Mouse (Mus musculus): ENCODE measurements around the gene Tesmin.

Gene Tesmin

GRCm38 (mm10) chr19:3388629-3389057 is at the start of gene Tesmin:
Gene Tesmin (plus strand): TSS chr19:3388857.
- DNase-seq, result peak; percentile 42

- no peak for DNase-seq
These were observed 49.5 kb upstream of the Tesmin start for GRCm38 (mm10) chr19:3339187-3339586.

- DNase-seq, result no peak
These were observed 47.6 kb upstream of the Tesmin start for GRCm38 (mm10) chr19:3341021-3341420.

- DNase-seq, result no peak
These were observed 44.7 kb upstream of the Tesmin start for GRCm38 (mm10) chr19:3343929-3344328.

GRCm38 (mm10) chr19:3344636-3345544 is 43.8 kb upstream of the Tesmin start:
- no peak for DNase-seq

- DNase-seq, result no peak
These were observed 40.9 kb upstream of the Tesmin start for GRCm38 (mm10) chr19:3347784-3348183.

- DNase-seq, result no peak
These were observed 35.1 kb upstream of the Tesmin start for GRCm38 (mm10) chr19:3353415-3354111.

GRCm38 (mm10) chr19:3355096-3355495 is 33.6 kb upstream of the Tesmin start:
- DNase-seq, result no peak

- no peak for DNase-seq
These were observed 32.1 kb upstream of the Tesmin start for GRCm38 (mm10) chr19:3356516-3356915.

GRCm38 (mm10) chr19:3357620-3358019 is 31.0 kb upstream of the Tesmin start:
- no peak for DNase-seq

GRCm38 (mm10) chr19:3359841-3360588 is 28.6 kb upstream of the Tesmin start:
- DNase-seq, result no peak

- DNase-seq, result no peak
These were observed 25.1 kb upstream of the Tesmin start for GRCm38 (mm10) chr19:3363510-3363909.

- DNase-seq, result no peak
These were observed 23.6 kb upstream of the Tesmin start for GRCm38 (mm10) chr19:3365089-3365488.

- no peak for DNase-seq
These were observed 20.4 kb upstream of the Tesmin start for GRCm38 (mm10) chr19:3368276-3368675.

- no peak for DNase-seq
These were observed 15.3 kb upstream of the Tesmin start for GRCm38 (mm10) chr19:3373380-3373779.

GRCm38 (mm10) chr19:3374028-3374427 is 14.6 kb upstream of the Tesmin start:
- no peak for DNase-seq

- DNase-seq, result no peak
These were observed 12.6 kb upstream of the Tesmin start for GRCm38 (mm10) chr19:3375945-3376495.

GRCm38 (mm10) chr19:3376966-3377715 is 11.5 kb upstream of the Tesmin start:
- no peak for DNase-seq

GRCm38 (mm10) chr19:3378614-3379013 is 10.0 kb upstream of the Tesmin start:
- DNase-seq, result no peak

- no peak for DNase-seq
These were observed 596 bp upstream of the Tesmin start for GRCm38 (mm10) chr19:3388061-3388460.

- DNase-seq, result peak; percentile 32
These were observed 432 bp downstream of the Tesmin start for GRCm38 (mm10) chr19:3389089-3389488.

- no peak for DNase-seq
These were observed 3.7 kb downstream of the Tesmin start for GRCm38 (mm10) chr19:3392384-3392783.

Measured in cerebellum, adult 9-10 months (tissue).